In genomic region chr14:55762001-55762821, GRCm38 (mm10) we compare ENCODE assay signal across 8 mouse cellular contexts. TPM values are rescaled to one million over a fixed set of nuclear protein-coding genes. Genes with fewer than 3 reads are reported as not detected.
DNase-seq lines count a peak whose midpoint lies in the region; ATAC-seq and TF ChIP-seq lines count a peak whose summit lies in the region.

No protein-coding gene starts in this region.

- H3K4me2 ChIP-seq in lung, embryonic 15.5 days = peak overlapping the region; percentile 98
- peak overlapping the region; percentile 100 for H3K4me2 ChIP-seq in intestine, embryonic 15.5 days (replicated peaks)
- peak overlapping the region; percentile 74 for H3K4me2 ChIP-seq in liver, embryonic 14.5 days (ENCODE audit: low read depth)
- H3K4me2 ChIP-seq in neural tube, embryonic 15.5 days = peak overlapping the region; percentile 76

- ATAC-seq in lung, embryonic 15.5 days (ENCODE audit: borderline replicate concordance, extremely low read depth, low FRiP score, low TSS enrichment) = peak; percentile 68
- ATAC-seq in intestine, embryonic 15.5 days = peak; percentile 53
- ATAC-seq in liver, embryonic 14.5 days (ENCODE audit: insufficient read depth) = peak; percentile 30; the same call in 1 of the 2 replicates
- ATAC-seq in neural tube, embryonic 15.5 days (ENCODE audit: low FRiP score) = peak; percentile 73
- ATAC-seq in CD4-positive, CD25-positive, alpha-beta regulatory T cell, adult 4 months = no peak

- H3K9ac ChIP-seq in lung, embryonic 15.5 days = peak overlapping the region; percentile 78
- peak overlapping the region; percentile 74 for H3K9ac ChIP-seq in intestine, embryonic 15.5 days
- H3K9ac ChIP-seq in liver, embryonic 14.5 days (replicated peaks) = peak overlapping the region; percentile 42
- peak overlapping the region; percentile 50 for H3K9ac ChIP-seq in neural tube, embryonic 15.5 days (replicated peaks)

- H3K4me1 ChIP-seq in lung, embryonic 15.5 days = peaks cover 29% of the 10 kb centered on the region
- peaks cover 11% of the 10 kb centered on the region for H3K4me1 ChIP-seq in intestine, embryonic 15.5 days (replicated peaks)
- H3K4me1 ChIP-seq in liver, embryonic 14.5 days (replicated peaks; ENCODE audit: control insufficient read depth in 2 of 2, insufficient read depth in 2 of 2, low read length in 1 of 2) = peaks cover 2 to 9% of the 10 kb centered on the region in 2 experiments; a peak in 3 of 4 replicates
- peaks cover 18% of the 10 kb centered on the region for H3K4me1 ChIP-seq in neural tube, embryonic 15.5 days

- TF ChIP-seq EP300 in liver, embryonic 14.5 days (IDR thresholded peaks at IDR 0.05; ENCODE audit: low read depth) = no peak

- DNase-seq in lung, postnatal 36 days = no peak
- DNase-seq in cerebellum, adult 8-10 months = peak; percentile 43
- DNase-seq in gastrocnemius, adult 2 months = peak; percentile 74
- DNase-seq in liver, embryonic 14.5 days (ENCODE audit: low read depth in 3 of 3, low spot score in 3 of 3) = no peak

- intact Hi-C loops in gastrocnemius, adult 2 months (cut with DNase I) = no loop called here

- no peaks in the 10 kb centered on the region for H3K9me3 ChIP-seq in lung, embryonic 15.5 days
- H3K9me3 ChIP-seq in intestine, embryonic 15.5 days = no peaks in the 10 kb centered on the region
- H3K9me3 ChIP-seq in liver, embryonic 14.5 days (ENCODE audit: control insufficient read depth, low read length) = no peaks in the 10 kb centered on the region
- no peaks in the 10 kb centered on the region for H3K9me3 ChIP-seq in neural tube, embryonic 15.5 days (replicated peaks)

- TF ChIP-seq CTCF in gastrocnemius, adult 2 months (IDR thresholded peaks at IDR 0.05) = peak; percentile 43
- TF ChIP-seq CTCF in liver, embryonic 14.5 days (IDR thresholded peaks at IDR 0.05; ENCODE audit: low read depth) = 0 out of 2 replicates have a peak, but pooled peaks have one; percentile 15

- peak overlapping the region; percentile 45 for H3K27ac ChIP-seq in lung, embryonic 15.5 days
- H3K27ac ChIP-seq in gastrocnemius, adult 2 months = peak overlapping the region; percentile 79
- peak overlapping the region; percentile 48 for H3K27ac ChIP-seq in intestine, embryonic 15.5 days
- no peak overlapping the region for H3K27ac ChIP-seq in liver, embryonic 14.5 days
- H3K27ac ChIP-seq in neural tube, embryonic 15.5 days (replicated peaks) = peak overlapping the region; percentile 65

- 2% methylated on average over 69 of the region's 77 CpGs for WGBS in lung, embryonic 15.5 days
- WGBS in intestine, embryonic 15.5 days = 1% methylated on average over 77 of the region's 77 CpGs
- WGBS in liver, embryonic 14.5 days (ENCODE audit: insufficient replicate concordance) = 3% methylated on average over 77 of the region's 77 CpGs
- WGBS in neural tube, embryonic 15.5 days = under 1% methylated on average over 77 of the region's 77 CpGs

- peaks cover 38% of the 10 kb centered on the region for H3K27me3 ChIP-seq in lung, embryonic 15.5 days
- peaks cover 23% of the 10 kb centered on the region for H3K27me3 ChIP-seq in intestine, embryonic 15.5 days (replicated peaks)
- peaks cover 31% of the 10 kb centered on the region for H3K27me3 ChIP-seq in liver, embryonic 14.5 days (ENCODE audit: control insufficient read depth, insufficient read depth, low read length)
- peaks cover 51% of the 10 kb centered on the region for H3K27me3 ChIP-seq in neural tube, embryonic 15.5 days (replicated peaks)

- peak overlapping the region; percentile 54 for H3K4me3 ChIP-seq in lung, embryonic 15.5 days
- H3K4me3 ChIP-seq in gastrocnemius, adult 2 months = peak overlapping the region; percentile 82
- peak overlapping the region; percentile 52 for H3K4me3 ChIP-seq in intestine, embryonic 15.5 days (replicated peaks)
- peak overlapping the region; percentile 29 to 48 for H3K4me3 ChIP-seq in liver, embryonic 14.5 days (ENCODE audit: insufficient read depth in 1 of 2, low read depth in 2 of 2, low read length in 2 of 2)
- peak overlapping the region; percentile 53 for H3K4me3 ChIP-seq in neural tube, embryonic 15.5 days (replicated peaks)

- no peaks in the 10 kb centered on the region for H3K36me3 ChIP-seq in lung, embryonic 15.5 days
- no peaks in the 10 kb centered on the region for H3K36me3 ChIP-seq in intestine, embryonic 15.5 days
- H3K36me3 ChIP-seq in liver, embryonic 14.5 days (replicated peaks; ENCODE audit: control insufficient read depth, insufficient read depth, low read depth) = no peaks in the 10 kb centered on the region
- no peaks in the 10 kb centered on the region for H3K36me3 ChIP-seq in neural tube, embryonic 15.5 days

RNA-seq across cellular contexts. Expression of gene Ltb4r2, which starts 1.0 kb away (rescaled TPM):
- 0.25 and 0.35 TPM in 2 replicates for polyA plus RNA-seq in lung, embryonic 15.5 days (2015; fragmentation: Nextera tagmentation; extraction: Ambion mirVana)
- total RNA-seq in gastrocnemius, adult 2 months (2021) = not detected
- polyA plus RNA-seq in intestine, embryonic 15.5 days (2015; fragmentation: Nextera tagmentation; extraction: Ambion mirVana) = 0.31 and 0.52 TPM in 2 replicates
- polyA plus RNA-seq in liver, embryonic 14.5 days (2012; rRNA removed) = 0.65 and 0.67 TPM in 2 replicates
- polyA plus RNA-seq in liver, embryonic 14.5 days (2014; fragmentation: Nextera tagmentation; extraction: Ambion mirVana) = 0.39 and 0.67 TPM in 2 replicates
- polyA plus RNA-seq in neural tube, embryonic 15.5 days (2015; fragmentation: Nextera tagmentation; extraction: Ambion mirVana) = 0.42 and 0.88 TPM in 2 replicates
- polyA plus RNA-seq in CD4-positive, CD25-positive, alpha-beta regulatory T cell, adult 4 months (2017; shearing (Covaris generic)) = under 1 TPM in 1 of 2 experiments, not detected in 1; 0.08 TPM

RNA-seq across cellular contexts. Expression of gene Ltb4r1, which starts 3.6 kb away (rescaled TPM):
- 1.7 and 2.6 TPM in 2 replicates for polyA plus RNA-seq in lung, embryonic 15.5 days (2015; fragmentation: Nextera tagmentation; extraction: Ambion mirVana)
- total RNA-seq in gastrocnemius, adult 2 months (2021) = under 1 TPM in 1 of 2 experiments, not detected in 1; 0.18 TPM
- 0.93 and 1.0 TPM in 2 replicates for polyA plus RNA-seq in intestine, embryonic 15.5 days (2015; fragmentation: Nextera tagmentation; extraction: Ambion mirVana)
- 2.9 and 3.3 TPM in 2 replicates for polyA plus RNA-seq in liver, embryonic 14.5 days (2012; rRNA removed)
- polyA plus RNA-seq in liver, embryonic 14.5 days (2014; fragmentation: Nextera tagmentation; extraction: Ambion mirVana) = 1.7 and 2.7 TPM in 2 replicates
- 0.42 and 0.80 TPM in 2 replicates for polyA plus RNA-seq in neural tube, embryonic 15.5 days (2015; fragmentation: Nextera tagmentation; extraction: Ambion mirVana)
- 1 to 10 TPM; 4.1 to 4.5 TPM for polyA plus RNA-seq in CD4-positive, CD25-positive, alpha-beta regulatory T cell, adult 4 months (2017; shearing (Covaris generic))

RNA-seq across cellular contexts. Expression of gene Cideb, which starts 4.0 kb away (rescaled TPM):
- 0.55 and 0.80 TPM in 2 replicates for polyA plus RNA-seq in lung, embryonic 15.5 days (2015; fragmentation: Nextera tagmentation; extraction: Ambion mirVana)
- not detected for total RNA-seq in gastrocnemius, adult 2 months (2021)
- polyA plus RNA-seq in intestine, embryonic 15.5 days (2015; fragmentation: Nextera tagmentation; extraction: Ambion mirVana) = 52.7 and 63.5 TPM in 2 replicates
- polyA plus RNA-seq in liver, embryonic 14.5 days (2012; rRNA removed) = 37.3 and 42.1 TPM in 2 replicates
- 40.0 and 42.8 TPM in 2 replicates for polyA plus RNA-seq in liver, embryonic 14.5 days (2014; fragmentation: Nextera tagmentation; extraction: Ambion mirVana)
- polyA plus RNA-seq in neural tube, embryonic 15.5 days (2015; fragmentation: Nextera tagmentation; extraction: Ambion mirVana) = 0.35 and 0.93 TPM in 2 replicates
- not detected for polyA plus RNA-seq in CD4-positive, CD25-positive, alpha-beta regulatory T cell, adult 4 months (2017; shearing (Covaris generic))

RNA-seq across cellular contexts. Expression of gene Nop9, which starts 16.7 kb away (rescaled TPM):
- polyA plus RNA-seq in lung, embryonic 15.5 days (2015; fragmentation: Nextera tagmentation; extraction: Ambion mirVana) = 39.2 and 41.4 TPM in 2 replicates
- total RNA-seq in gastrocnemius, adult 2 months (2021) = 10 to 100 TPM in 1 of 2 experiments, 1 to 10 TPM in 1; 9.8 to 10.4 TPM
- 35.6 and 36.0 TPM in 2 replicates for polyA plus RNA-seq in intestine, embryonic 15.5 days (2015; fragmentation: Nextera tagmentation; extraction: Ambion mirVana)
- polyA plus RNA-seq in liver, embryonic 14.5 days (2012; rRNA removed) = 13.1 and 13.2 TPM in 2 replicates
- polyA plus RNA-seq in liver, embryonic 14.5 days (2014; fragmentation: Nextera tagmentation; extraction: Ambion mirVana) = 20.8 and 27.5 TPM in 2 replicates
- polyA plus RNA-seq in neural tube, embryonic 15.5 days (2015; fragmentation: Nextera tagmentation; extraction: Ambion mirVana) = 25.1 and 31.5 TPM in 2 replicates
- polyA plus RNA-seq in CD4-positive, CD25-positive, alpha-beta regulatory T cell, adult 4 months (2017; shearing (Covaris generic)) = 1 to 10 TPM; 3.6 to 5.8 TPM

RNA-seq across cellular contexts. Expression of gene Dhrs1, which starts 16.7 kb away (rescaled TPM):
- polyA plus RNA-seq in lung, embryonic 15.5 days (2015; fragmentation: Nextera tagmentation; extraction: Ambion mirVana) = 86.7 and 88.4 TPM in 2 replicates
- total RNA-seq in gastrocnemius, adult 2 months (2021) = 10 to 100 TPM; 29.1 to 33.0 TPM
- polyA plus RNA-seq in intestine, embryonic 15.5 days (2015; fragmentation: Nextera tagmentation; extraction: Ambion mirVana) = 99.4 and 117 TPM in 2 replicates
- polyA plus RNA-seq in liver, embryonic 14.5 days (2012; rRNA removed) = 21.2 and 31.0 TPM in 2 replicates
- polyA plus RNA-seq in liver, embryonic 14.5 days (2014; fragmentation: Nextera tagmentation; extraction: Ambion mirVana) = 34.4 and 40.4 TPM in 2 replicates
- 79.7 and 84.6 TPM in 2 replicates for polyA plus RNA-seq in neural tube, embryonic 15.5 days (2015; fragmentation: Nextera tagmentation; extraction: Ambion mirVana)
- 10 to 100 TPM; 40.8 to 46.5 TPM for polyA plus RNA-seq in CD4-positive, CD25-positive, alpha-beta regulatory T cell, adult 4 months (2017; shearing (Covaris generic))

Comparison
In these comparisons a context has a peak if more than half of its experiments do, and no peak if none do; other contexts are left out.
1. DNase-seq: peak in cerebellum, adult 8-10 months (single experiment) and gastrocnemius, adult 2 months (single experiment); none in lung, postnatal 36 days (single experiment) and liver, embryonic 14.5 days (0 of 3).
2. RNA of gene Cideb, which starts 4.0 kb away (polyA plus RNA-seq): 52.7 to 63.5 TPM in intestine, embryonic 15.5 days and 37.3 to 42.8 TPM in liver, embryonic 14.5 days; 0.55 to 0.80 TPM in lung, embryonic 15.5 days, 0.35 to 0.93 TPM in neural tube, embryonic 15.5 days and not detected in CD4-positive, CD25-positive, alpha-beta regulatory T cell, adult 4 months; every median in the first group is over 10 times any median in the second.
3. Peak in every context shown above with its lines, with median percentiles within 50 percentile points of each other: H3K4me2 ChIP-seq, H3K4me3 ChIP-seq and H3K9ac ChIP-seq.